Mouse (Mus musculus) ovary, adult 18-20 months (tissue): ENCODE measurements around the gene 1600002K03Rik.

Experiments used
- DNase-seq: peaks from one replicate; pipeline ENCODE4 v3.0.0; 2022; ENCODE audit warnings: low spot score, mixed read lengths

1600002K03Rik gene

GRCm38 (mm10) chr10:80141243-80141642, 31.5 kb upstream of the 1600002K03Rik start:
- peak; percentile 97 for DNase-seq

GRCm38 (mm10) chr10:80141786-80142529, 30.8 kb upstream of the 1600002K03Rik start:
- peak; percentile 95 for DNase-seq

GRCm38 (mm10) chr10:80142530-80142925, 30.2 kb upstream of the 1600002K03Rik start:
- DNase-seq = no peak

- DNase-seq = no peak
These were observed 29.1 kb upstream of the 1600002K03Rik start for GRCm38 (mm10) chr10:80143664-80144063.

GRCm38 (mm10) chr10:80144159-80144558, 28.6 kb upstream of the 1600002K03Rik start:
- DNase-seq = no peak

GRCm38 (mm10) chr10:80144864-80145838, 27.6 kb upstream of the 1600002K03Rik start:
- DNase-seq = no peak

- DNase-seq = no peak
These were observed 26.8 kb upstream of the 1600002K03Rik start for GRCm38 (mm10) chr10:80145896-80146295.

- DNase-seq = no peak
These were observed 26.2 kb upstream of the 1600002K03Rik start for GRCm38 (mm10) chr10:80146568-80147011.

GRCm38 (mm10) chr10:80147146-80147718, 25.5 kb upstream of the 1600002K03Rik start:
- DNase-seq = no peak

GRCm38 (mm10) chr10:80147719-80148601, 24.8 kb upstream of the 1600002K03Rik start, which contains the start of gene Midn:
Gene Midn, plus strand, starts transcription at chr10:80148272.
- peak; percentile 80 for DNase-seq

- DNase-seq = peak; percentile 90
These were observed 24.0 kb upstream of the 1600002K03Rik start for GRCm38 (mm10) chr10:80148610-80149290.

GRCm38 (mm10) chr10:80149291-80150225, 23.2 kb upstream of the 1600002K03Rik start:
- peak; percentile 99 for DNase-seq

- no peak for DNase-seq
These were observed 22.2 kb upstream of the 1600002K03Rik start for GRCm38 (mm10) chr10:80150226-80151210.

GRCm38 (mm10) chr10:80151211-80152034, 21.3 kb upstream of the 1600002K03Rik start:
- peak; percentile 70 for DNase-seq

GRCm38 (mm10) chr10:80152071-80152872, 20.5 kb upstream of the 1600002K03Rik start:
- no peak for DNase-seq

- no peak for DNase-seq
These were observed 19.9 kb upstream of the 1600002K03Rik start for GRCm38 (mm10) chr10:80152873-80153260.
